Mouse (Mus musculus) testis, adult 2 months (tissue): ENCODE measurements around the gene Ugt1a2.

Source experiments
- CTCF ChIP-seq: fragments of 200-500 bp; IDR thresholded peaks from 2 replicates; pipeline ENCODE4 v1.5.1; 2012; ENCODE audit warnings: low read depth, mild to moderate bottlenecking, inconsistent platforms, low read length, moderate library complexity; ENCODE audit not compliant: control insufficient read depth, insufficient read depth, insufficient replicate concordance
- POLR2A ChIP-seq: fragments of 200-500 bp; IDR thresholded peaks from 2 replicates; pipeline ENCODE4 v1.6.1; 2012; ENCODE audit warnings: low read depth, mild to moderate bottlenecking, inconsistent platforms, low read length, moderate library complexity; ENCODE audit not compliant: control insufficient read depth

GRCm38 (mm10) chr1:88262961-88263360, 62.6 kb downstream of the Ugt1a2 start:
- TF ChIP-seq CTCF = no peak
- TF ChIP-seq POLR2A = no peak
